ENCODE assay signal across 8 mouse cellular contexts in the genomic region with DNA sequence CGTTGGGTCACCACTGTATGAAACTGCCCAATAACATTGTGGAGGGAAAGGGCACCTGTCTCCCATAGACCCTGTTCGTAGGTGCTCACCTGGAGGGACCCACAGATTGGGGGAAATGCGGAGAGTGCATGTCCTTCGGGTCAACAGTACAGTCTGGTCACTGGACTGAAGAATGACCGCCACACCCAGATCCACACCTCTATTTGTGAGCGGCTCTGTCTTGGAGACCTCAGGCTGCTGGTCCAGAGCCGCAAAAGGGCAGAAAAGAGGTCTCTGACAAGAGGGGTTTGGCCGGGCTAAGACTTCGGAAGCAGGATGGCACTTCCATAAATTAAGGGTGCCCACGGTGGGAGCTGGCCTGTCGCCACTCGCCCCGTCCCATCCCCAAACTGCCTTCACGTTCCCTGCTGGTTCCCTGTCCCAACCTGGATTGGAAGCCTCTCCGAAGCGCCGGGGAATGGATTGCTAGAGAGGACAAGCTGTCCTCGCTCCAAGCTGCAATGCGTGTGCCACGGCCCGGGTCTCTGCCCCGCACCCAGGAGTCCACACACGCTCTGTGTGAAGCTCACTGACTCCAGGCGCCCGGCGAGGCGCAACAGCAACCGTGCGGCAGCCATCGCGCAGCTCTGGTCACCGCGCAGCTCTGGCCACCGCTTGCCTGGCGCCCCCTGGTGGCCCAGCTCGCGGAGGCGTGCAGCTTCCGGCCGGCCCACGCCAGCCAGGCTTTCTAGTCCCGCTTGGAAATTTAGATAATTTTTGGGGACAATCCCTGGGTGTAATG. TPM values are rescaled to one million over a fixed set of nuclear protein-coding genes. Genes with fewer than 3 reads are reported as not detected.
DNase-seq lines count a peak whose midpoint lies in the region; ATAC-seq and TF ChIP-seq lines count a peak whose summit lies in the region.

TSS of gene Nudt17 (minus strand) at position 660 of the 781 bp plus-strand sequence.

- TF ChIP-seq POLR2A in heart, adult 2 months (IDR thresholded peaks at IDR 0.05; ENCODE audit: insufficient read depth, low read depth, low read length), result no peak
- no peak for TF ChIP-seq POLR2A in kidney, adult 2 months (IDR thresholded peaks at IDR 0.05; ENCODE audit: low read depth, low read length)

- peaks cover 66% of the 10 kb centered on the region for H3K36me3 ChIP-seq in embryonic facial prominence, embryonic 12.5 days
- H3K36me3 ChIP-seq in heart, adult 2 months (ENCODE audit: control insufficient read depth, insufficient read depth, low read length), result no peaks in the 10 kb centered on the region
- peaks cover 4% of the 10 kb centered on the region; the same call in 1 of the 2 replicates for H3K36me3 ChIP-seq in kidney, adult 2 months (ENCODE audit: control insufficient read depth, insufficient read depth, low read length)
- H3K36me3 ChIP-seq in limb, embryonic 13.5 days, result peaks cover 59% of the 10 kb centered on the region
- peaks cover 22% of the 10 kb centered on the region for H3K36me3 ChIP-seq in midbrain, embryonic 15.5 days (replicated peaks)

- TF ChIP-seq CTCF in heart, adult 2 months (IDR thresholded peaks at IDR 0.05), result no peak; the same call in 1 of the 2 replicates
- TF ChIP-seq CTCF in kidney, adult 2 months (conservative IDR thresholded peaks at IDR 0.05; ENCODE audit: insufficient read depth, insufficient read length, low read depth, low read length), result peak; percentile 80

- WGBS in embryonic facial prominence, embryonic 12.5 days, result 5% methylated on average over 42 of the region's 42 CpGs
- 4% methylated on average over 42 of the region's 42 CpGs for WGBS in heart, adult 2 months
- WGBS in kidney, adult 2 months, result 3% methylated on average over 42 of the region's 42 CpGs
- 5% methylated on average over 42 of the region's 42 CpGs for WGBS in limb, embryonic 13.5 days
- 4% methylated on average over 42 of the region's 42 CpGs for WGBS in midbrain, embryonic 15.5 days

- no peak for TF ChIP-seq EP300 in heart, adult 2 months (IDR thresholded peaks at IDR 0.05; ENCODE audit: insufficient read depth, low read depth, low read length)

- no peaks in the 10 kb centered on the region for H3K79me2 ChIP-seq in heart, adult 2 months (replicated peaks; ENCODE audit: control insufficient read depth, insufficient read depth, low read length)

- DNase-seq in 3T3-L1 (ENCODE audit: low read depth, low spot score), result peak; percentile 75
- DNase-seq in adrenal gland, postnatal 25 days, result peak; percentile 89
- peak; percentile 87 to 92 for DNase-seq in heart, adult 2 months
- DNase-seq in kidney, adult 2 months, result peak; percentile 86
- peak; percentile 65 for DNase-seq in spleen, adult 12 weeks (ENCODE audit: low spot score)

- intact Hi-C loops in heart, adult 2 months (cut with DNase I), result loop anchor here (5.0 kb wide), 3 partner anchors 41 to 161 kb away; partner anchors contain the start of gene Itga10

- peak within 1 kb of the TSS; percentile 85 for H3K4me2 ChIP-seq in embryonic facial prominence, embryonic 12.5 days (replicated peaks)
- peak within 1 kb of the TSS; percentile 91 for H3K4me2 ChIP-seq in limb, embryonic 13.5 days (replicated peaks)
- peak within 1 kb of the TSS; percentile 90 for H3K4me2 ChIP-seq in midbrain, embryonic 15.5 days

- H3K27ac ChIP-seq in embryonic facial prominence, embryonic 12.5 days, result no peak within 1 kb of the TSS
- H3K27ac ChIP-seq in heart, adult 2 months, result peak within 1 kb of the TSS; percentile 43
- H3K27ac ChIP-seq in kidney, adult 2 months (ENCODE audit: insufficient read depth, low read depth, low read length), result no peak within 1 kb of the TSS
- H3K27ac ChIP-seq in limb, embryonic 13.5 days, result no peak within 1 kb of the TSS
- H3K27ac ChIP-seq in midbrain, embryonic 15.5 days, result no peak within 1 kb of the TSS

- peak; percentile 71 for ATAC-seq in embryonic facial prominence, embryonic 12.5 days (ENCODE audit: insufficient number of reproducible peaks, insufficient read depth, low FRiP score, low TSS enrichment)
- ATAC-seq in limb, embryonic 13.5 days (ENCODE audit: low FRiP score, low read depth), result peak; percentile 84
- ATAC-seq in midbrain, embryonic 15.5 days (replicated peaks), result peak; percentile 91

- H3K4me3 ChIP-seq in embryonic facial prominence, embryonic 12.5 days, result peak within 1 kb of the TSS; percentile 49
- H3K4me3 ChIP-seq in heart, adult 2 months, result peak within 1 kb of the TSS; percentile 80
- peak within 1 kb of the TSS; percentile 69 for H3K4me3 ChIP-seq in kidney, adult 2 months (ENCODE audit: insufficient read depth, low read depth, low read length)
- H3K4me3 ChIP-seq in limb, embryonic 13.5 days, result peak within 1 kb of the TSS; percentile 57
- H3K4me3 ChIP-seq in midbrain, embryonic 15.5 days, result peak within 1 kb of the TSS; percentile 46

- 0 out of 2 replicates have a peak, but pooled peaks cover 5% of the 10 kb centered on the region for H3K27me3 ChIP-seq in embryonic facial prominence, embryonic 12.5 days
- H3K27me3 ChIP-seq in heart, adult 2 months (ENCODE audit: control insufficient read depth, insufficient read depth, low read length), result no peaks in the 10 kb centered on the region
- H3K27me3 ChIP-seq in kidney, adult 2 months (replicated peaks; ENCODE audit: control insufficient read depth, insufficient read depth, low read length), result no peaks in the 10 kb centered on the region
- peaks cover 10% of the 10 kb centered on the region for H3K27me3 ChIP-seq in limb, embryonic 13.5 days
- no peaks in the 10 kb centered on the region for H3K27me3 ChIP-seq in midbrain, embryonic 15.5 days (replicated peaks)

- peaks cover 5% of the 10 kb centered on the region; the same call in 1 of the 2 replicates for H3K4me1 ChIP-seq in embryonic facial prominence, embryonic 12.5 days
- H3K4me1 ChIP-seq in heart, adult 2 months (ENCODE audit: control insufficient read depth, insufficient read depth, low read length), result peaks cover 3% of the 10 kb centered on the region; the same call in 1 of the 2 replicates
- H3K4me1 ChIP-seq in kidney, adult 2 months (ENCODE audit: control insufficient read depth, insufficient read depth, low read length), result no peaks in the 10 kb centered on the region
- peaks cover 5% of the 10 kb centered on the region for H3K4me1 ChIP-seq in limb, embryonic 13.5 days
- H3K4me1 ChIP-seq in midbrain, embryonic 15.5 days, result peaks cover 7% of the 10 kb centered on the region; the same call in 1 of the 2 replicates

- peak within 1 kb of the TSS; percentile 68 for H3K9ac ChIP-seq in embryonic facial prominence, embryonic 12.5 days
- H3K9ac ChIP-seq in heart, adult 2 months (ENCODE audit: low read depth, low read length), result peak within 1 kb of the TSS; percentile 77
- H3K9ac ChIP-seq in limb, embryonic 13.5 days, result peak within 1 kb of the TSS; percentile 77
- peak within 1 kb of the TSS; percentile 69 for H3K9ac ChIP-seq in midbrain, embryonic 15.5 days

- H3K9me3 ChIP-seq in embryonic facial prominence, embryonic 12.5 days, result no peaks in the 10 kb centered on the region
- H3K9me3 ChIP-seq in limb, embryonic 13.5 days, result no peaks in the 10 kb centered on the region
- no peaks in the 10 kb centered on the region for H3K9me3 ChIP-seq in midbrain, embryonic 15.5 days

RNA-seq across cellular contexts. Expression of gene Nudt17, which starts in this region (rescaled TPM):
- 0.67 TPM in 1 of 2 replicates, not detected in the other for total RNA-seq in adrenal gland, postnatal 25 days (2021)
- polyA plus RNA-seq in embryonic facial prominence, embryonic 12.5 days (2016; fragmentation: Nextera tagmentation; extraction: Ambion mirVana), result 13.7 and 14.7 TPM in 2 replicates
- total RNA-seq in heart, adult 2 months (2021), result 1 to 10 TPM; 2.6 to 3.1 TPM
- 4.8 and 5.0 TPM in 2 replicates for polyA plus RNA-seq in heart, adult 2 months (2012; rRNA removed)
- polyA plus RNA-seq in kidney, adult 2 months (2012; rRNA removed), result 2.0 and 3.6 TPM in 2 replicates
- polyA plus RNA-seq in limb, embryonic 13.5 days (2015; fragmentation: Nextera tagmentation; extraction: Ambion mirVana), result 13.8 TPM in 2 replicates
- polyA plus RNA-seq in midbrain, embryonic 15.5 days (2015; fragmentation: Nextera tagmentation; extraction: Ambion mirVana), result 13.5 and 15.4 TPM in 2 replicates

Comparison
In these comparisons a context has a peak if more than half of its experiments do, and no peak if none do; other contexts are left out.
1. Peak in DNase-seq in adrenal gland, postnatal 25 days; RNA of the gene not detected or under 1 TPM.